Mouse (Mus musculus) liver, adult 2 months (tissue): ENCODE results near the gene Sertad2. TPM values are rescaled to one million over a fixed set of nuclear protein-coding genes. Genes with fewer than 3 reads are reported as not detected.

ENCODE experiments used
- DNase-seq: peaks from one replicate; pipeline ENCODE4 v3.0.0-alpha.2; 2011; ENCODE audit warnings: low read depth, low spot score; ENCODE audit errors: extremely low read depth
- H3K27ac ChIP-seq: fragments of 200-500 bp; replicated peaks from 2 replicates; pipeline ENCODE4 v1.5.1; 2012; ENCODE audit warnings: low read depth, mild to moderate bottlenecking, control low read depth, inconsistent platforms, low read length; ENCODE audit not compliant: insufficient read depth
- H3K27me3 ChIP-seq: fragments of 200-500 bp; 2 replicates; pipeline ENCODE4 v1.6.1; 2012; ENCODE audit warnings: mild to moderate bottlenecking, moderate library complexity, low read length, inconsistent platforms; ENCODE audit not compliant: control insufficient read depth, insufficient read depth
- H3K36me3 ChIP-seq: fragments of 200-500 bp; 2 replicates; pipeline ENCODE4 v1.6.1; 2012; ENCODE audit warnings: low read length, inconsistent platforms; ENCODE audit not compliant: control insufficient read depth, insufficient read depth
- H3K4me1 ChIP-seq: fragments of 200-500 bp; 2 replicates; pipeline ENCODE4 v1.6.1; 2011; ENCODE audit warnings: low read length; ENCODE audit not compliant: control insufficient read depth, insufficient read depth
- H3K4me3 ChIP-seq: fragments of 200-500 bp; 2 replicates; pipeline ENCODE4 v1.5.1; 2011; ENCODE audit warnings: low read depth, mild to moderate bottlenecking, control low read depth, low read length, moderate library complexity; ENCODE audit not compliant: insufficient read depth
- H3K79me2 ChIP-seq: fragments of 200-500 bp; 2 replicates; pipeline ENCODE4 v1.6.1; 2012; ENCODE audit warnings: inconsistent platforms, mild to moderate bottlenecking, low read length, moderate library complexity; ENCODE audit not compliant: control insufficient read depth, insufficient read depth
- H3K9ac ChIP-seq: fragments of 200-500 bp; 2 replicates; pipeline ENCODE4 v1.6.1; 2012; ENCODE audit warnings: low read depth, mild to moderate bottlenecking, control low read depth, inconsistent platforms, low read length
- CTCF ChIP-seq: fragments of 200-500 bp; IDR thresholded peaks from 2 replicates; pipeline ENCODE4 v1.5.1; 2011; ENCODE audit warnings: low read depth, low read length, control low read depth
- POLR2A ChIP-seq: fragments of 200-500 bp; IDR thresholded peaks from 2 replicates; pipeline ENCODE4 v1.6.1; 2011; ENCODE audit warnings: low read length, control low read depth; ENCODE audit not compliant: insufficient read depth; ENCODE audit errors: extremely low read depth
- WGBS: fragments of 180-500 bp; shearing (Covaris S2); methylation state at CpG from one replicate; pipeline ENCODE4 v1.1.7; 2018; 5-methylcytosine and 5-hydroxymethylcytosine counted together
- polyA plus RNA-seq: library from polyadenylated mRNA; depleted of rRNA; stranded (reverse); fragments of >200 nt; gene quantifications from 2 replicates; pipeline ENCODE4 v1.2.3, GENCODE M21; 2012
- total RNA-seq: library from RNA; depleted of rRNA; stranded (reverse); fragments of >200 nt; gene quantifications from 2 replicates; pipeline ENCODE4 v1.2.3, GENCODE M21; 2014

Sertad2 gene
- total and polyA plus RNA-seq, 2 experiments, result 8.0 to 9.3 TPM

GRCm38 (mm10) chr11:20650006-20650639 is 107.1 kb downstream of the Sertad2 start:
- H3K27me3 ChIP-seq, result no peaks in the 10 kb centered on the region
- peaks cover 10% of the 10 kb centered on the region for H3K79me2 ChIP-seq
- DNase-seq, result no peak
- peaks cover 7% of the 10 kb centered on the region; the same call in 1 of the 2 replicates for H3K4me1 ChIP-seq
- H3K36me3 ChIP-seq, result peaks cover 15% of the 10 kb centered on the region; the same call in 1 of the 2 replicates
- no peak overlapping the region for H3K4me3 ChIP-seq
- no peak overlapping the region for H3K27ac ChIP-seq
- no peak overlapping the region for H3K9ac ChIP-seq
- WGBS, result 95% methylated on average over 17 of the region's 17 CpGs
- TF ChIP-seq CTCF (no peak), POLR2A (no peak)

- TF ChIP-seq POLR2A (no peak), CTCF (no peak)
- H3K27me3 ChIP-seq, result no peaks in the 10 kb centered on the region
- DNase-seq, result no peak
- no peak overlapping the region for H3K4me3 ChIP-seq
- no peak overlapping the region for H3K27ac ChIP-seq
- H3K36me3 ChIP-seq, result peaks cover 15% of the 10 kb centered on the region; the same call in 1 of the 2 replicates
- no peak overlapping the region for H3K9ac ChIP-seq
- peaks cover 5% of the 10 kb centered on the region for H3K79me2 ChIP-seq
- 47% methylated on average over 1 of the region's 1 CpGs for WGBS
- H3K4me1 ChIP-seq, result peaks cover 7% of the 10 kb centered on the region; the same call in 1 of the 2 replicates
Observed at GRCm38 (mm10) chr11:20651166-20651565, 108.1 kb downstream of the Sertad2 start.

GRCm38 (mm10) chr11:20655795-20656710 is 113.0 kb downstream of the Sertad2 start:
- DNase-seq, result no peak
- no peak for TF ChIP-seq CTCF
- WGBS, result 50% methylated on average over 18 of the region's 18 CpGs
- Histone ChIP-seq H3K4me1 (no peaks in the 10 kb centered on the region), H3K36me3 (0 out of 2 replicates have a peak, but pooled peaks cover 2% of the 10 kb centered on the region), H3K9ac (0 out of 2 replicates have a peak overlapping the region, but pooled peaks have one; percentile 4), H3K4me3 (peak overlapping the region; percentile 30), H3K79me2 (0 out of 2 replicates have a peak, but pooled peaks cover 2% of the 10 kb centered on the region), H3K27ac (no peak overlapping the region), H3K27me3 (no peaks in the 10 kb centered on the region)

- WGBS, result 66% methylated on average over 10 of the region's 10 CpGs
- 0 out of 2 replicates have a peak overlapping the region, but pooled peaks have one; percentile 4 for H3K9ac ChIP-seq
- no peaks in the 10 kb centered on the region for H3K27me3 ChIP-seq
- H3K79me2 ChIP-seq, result no peaks in the 10 kb centered on the region
- DNase-seq, result no peak
- H3K27ac ChIP-seq, result no peak overlapping the region
- peak overlapping the region; percentile 30 for H3K4me3 ChIP-seq
- no peaks in the 10 kb centered on the region for H3K4me1 ChIP-seq
- H3K36me3 ChIP-seq, result no peaks in the 10 kb centered on the region
- TF ChIP-seq CTCF (no peak), POLR2A (no peak)
Observed at GRCm38 (mm10) chr11:20656711-20657057, 113.6 kb downstream of the Sertad2 start.

- Histone ChIP-seq H3K79me2 (no peaks in the 10 kb centered on the region), H3K4me1 (no peaks in the 10 kb centered on the region), H3K36me3 (no peaks in the 10 kb centered on the region), H3K27ac (no peak overlapping the region), H3K4me3 (no peak overlapping the region), H3K27me3 (no peaks in the 10 kb centered on the region), H3K9ac (no peak overlapping the region)
- 85% methylated on average over 3 of the region's 3 CpGs for WGBS
- DNase-seq, result no peak
- TF ChIP-seq POLR2A (no peak), CTCF (no peak)
Observed at GRCm38 (mm10) chr11:20659094-20659493, 116.0 kb downstream of the Sertad2 start.
